Mouse (Mus musculus): ENCODE data around the gene Ddit4l.
"Not testable (repeated sequence)": the region's sequence is repeated elsewhere in the genome, so short reads cannot be mapped to it uniquely, and the experiment has no call there.

Ddit4l gene

GRCm38 (mm10) chr3:137647427-137648100, 26.2 kb downstream of the Ddit4l start:
- DNase-seq (ENCODE audit: low spot score in 2 of 2): no peak

DNA sequence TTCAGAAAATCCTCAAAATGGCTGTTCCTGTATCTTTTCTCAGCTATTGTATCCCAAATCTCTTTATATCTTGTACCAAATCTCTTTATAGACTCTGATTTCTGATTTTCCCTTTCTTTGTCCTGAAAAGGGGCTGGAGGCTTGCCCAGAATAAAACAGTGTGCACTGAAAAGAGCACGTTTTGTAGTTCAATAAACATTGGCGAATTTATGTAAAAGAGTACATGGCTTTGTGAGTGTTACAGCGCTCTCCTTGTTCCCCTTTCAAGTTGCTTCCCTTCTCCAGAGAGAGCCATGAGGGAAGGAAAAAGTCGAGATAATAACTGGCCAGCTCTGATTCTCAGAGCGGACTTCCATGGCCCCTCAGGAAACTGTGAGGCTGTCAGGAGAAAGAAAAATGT, 27.7 kb downstream of the Ddit4l start:
- no peak for DNase-seq (ENCODE audit: low spot score in 2 of 2)

DNA sequence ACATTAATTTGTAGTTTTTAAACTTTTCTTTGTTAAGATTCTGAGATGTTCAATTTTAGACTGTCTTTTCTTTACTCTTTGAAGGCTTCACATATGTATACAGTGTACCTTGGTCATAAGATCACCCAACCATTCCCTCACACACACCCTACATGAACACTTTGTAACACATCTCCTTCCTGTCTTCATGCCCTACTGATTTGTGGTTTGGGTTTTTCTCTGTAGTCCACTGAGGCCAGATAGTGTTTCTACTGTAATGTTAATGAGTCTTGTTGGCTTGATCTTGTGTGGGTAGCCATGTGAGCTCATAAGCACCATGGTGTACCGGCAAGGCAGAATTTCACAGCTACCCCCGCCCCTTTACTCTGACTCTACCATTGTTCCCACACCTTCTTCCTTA, 31.4 kb downstream of the Ddit4l start:
- no peak for DNase-seq (ENCODE audit: low spot score in 2 of 2)

DNA sequence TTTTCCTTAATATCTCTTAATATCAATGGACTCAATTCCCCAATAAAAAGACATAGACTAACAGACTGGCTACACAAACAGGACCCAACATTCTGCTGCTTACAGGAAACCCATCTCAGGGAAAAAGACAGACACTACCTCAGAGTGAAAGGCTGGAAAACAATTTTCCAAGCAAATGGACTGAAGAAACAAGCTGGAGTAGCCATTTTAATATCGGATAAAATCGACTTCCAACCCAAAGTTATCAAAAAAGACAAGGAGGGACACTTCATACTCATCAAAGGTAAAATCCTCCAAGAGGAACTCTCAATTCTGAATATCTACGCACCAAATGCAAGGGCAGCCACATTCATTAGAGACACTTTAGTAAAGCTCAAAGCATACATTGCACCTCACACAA, 49.8 kb downstream of the Ddit4l start, which contains the start of gene Gm21962:
TSS of gene Gm21962 (plus strand) at position 301 of the 400 bp plus-strand sequence.
- DNase-seq (ENCODE audit: low spot score in 2 of 2): not testable (repeated sequence)
